Mouse (Mus musculus): ENCODE measurements around the gene Olfr613. TPM values are rescaled to one million over a fixed set of nuclear protein-coding genes. Genes with fewer than 3 reads are reported as not detected.
"Not testable (repeated sequence)": the region's sequence is repeated elsewhere in the genome, so short reads cannot be mapped to it uniquely, and the experiment has no call there.

The Olfr613 gene
- polyA plus RNA-seq (2012; rRNA removed) (not detected in 2 replicates), polyA plus RNA-seq (2014; fragmentation: Nextera tagmentation; extraction: Ambion mirVana) (not detected in 2 replicates)

DNA sequence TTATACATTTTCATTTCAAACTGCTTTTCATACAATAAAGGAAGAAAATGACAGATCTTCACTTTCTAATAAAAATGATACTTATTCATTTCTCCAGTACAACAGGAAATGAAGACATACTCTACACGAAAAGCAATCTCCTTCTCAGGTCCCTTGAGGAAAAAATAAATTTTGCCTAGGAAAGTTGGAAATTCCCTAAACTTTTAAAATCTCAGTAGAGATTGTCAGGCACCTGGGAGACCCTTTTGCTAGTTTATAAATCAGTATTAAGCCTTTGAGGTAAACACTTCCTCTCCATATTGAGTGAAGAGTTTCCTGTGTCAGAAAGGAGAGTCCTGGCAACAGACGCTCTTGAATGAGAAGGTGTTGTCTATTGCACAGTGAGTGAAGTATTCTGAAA, at the start of gene Olfr613:
Gene Olfr613, plus strand, starts transcription at position 301 of the 400 bp plus-strand sequence.
- Histone ChIP-seq H3K27ac (replicated peaks; ENCODE audit: low read depth, low read length) (no peak within 1 kb of the TSS), H3K4me3 (replicated peaks; ENCODE audit: low read length) (no peak within 1 kb of the TSS), H3K9me3 (ENCODE audit: control insufficient read depth, low read length) (no peaks in the 10 kb centered on the region), H3K4me1 (ENCODE audit: control insufficient read depth, insufficient read depth, low read length) (no peaks in the 10 kb centered on the region), H3K36me3 (ENCODE audit: control insufficient read depth, insufficient read depth, low read length) (no peaks in the 10 kb centered on the region), H3K4me2 (replicated peaks; ENCODE audit: low read depth, low read length, severe bottlenecking) (no peak within 1 kb of the TSS), H3K27me3 (ENCODE audit: control insufficient read depth, insufficient read depth, low read length) (no peaks in the 10 kb centered on the region), H3K9ac (ENCODE audit: low read depth, low read length, severe bottlenecking) (no peak within 1 kb of the TSS)
- no peak for ATAC-seq (ENCODE audit: low FRiP score, low read depth)
- no peak for DNase-seq (ENCODE audit: low spot score)
- TF ChIP-seq POLR2A (IDR thresholded peaks at IDR 0.05; ENCODE audit: borderline replicate concordance, extremely low read depth, insufficient read depth, insufficient read length) = no peak
- WGBS = 78% methylated on average over 2 of the region's 2 CpGs

DNA sequence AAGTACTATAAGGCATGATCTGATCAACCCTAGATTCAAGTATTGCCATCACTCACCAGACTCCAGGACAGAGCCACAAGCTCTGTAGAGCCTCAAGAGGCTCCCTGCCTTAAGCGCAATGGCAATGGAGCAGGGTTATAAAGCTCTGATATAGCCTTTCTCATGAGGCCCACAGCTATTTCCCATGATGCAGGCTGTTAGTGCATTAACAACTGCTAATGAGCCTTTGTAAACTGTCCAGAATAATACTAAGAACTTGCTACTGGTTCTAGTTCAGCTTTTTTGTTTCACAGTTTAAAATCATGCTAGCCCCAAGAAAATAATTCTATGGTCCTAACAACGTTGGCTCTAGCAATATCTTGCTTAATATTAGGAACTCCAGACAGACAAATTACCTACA, 35.9 kb upstream of the Olfr613 start, which contains the start of gene Olfr610:
Gene Olfr610, minus strand, starts transcription at position 101 of the 400 bp plus-strand sequence.
- Histone ChIP-seq H3K36me3 (ENCODE audit: control insufficient read depth, insufficient read depth, low read length) (no peaks in the 10 kb centered on the region), H3K4me1 (ENCODE audit: control insufficient read depth, insufficient read depth, low read length) (no peaks in the 10 kb centered on the region), H3K4me2 (replicated peaks; ENCODE audit: low read depth, low read length, severe bottlenecking) (no peak within 1 kb of the TSS), H3K27me3 (ENCODE audit: control insufficient read depth, insufficient read depth, low read length) (no peaks in the 10 kb centered on the region), H3K4me3 (replicated peaks; ENCODE audit: low read length) (no peak within 1 kb of the TSS), H3K9ac (ENCODE audit: low read depth, low read length, severe bottlenecking) (no peak within 1 kb of the TSS), H3K27ac (replicated peaks; ENCODE audit: low read depth, low read length) (no peak within 1 kb of the TSS), H3K9me3 (ENCODE audit: control insufficient read depth, low read length) (no peaks in the 10 kb centered on the region)
- no peak for DNase-seq (ENCODE audit: low spot score)
- ATAC-seq (ENCODE audit: low FRiP score, low read depth) = no peak
- no peak for TF ChIP-seq POLR2A (IDR thresholded peaks at IDR 0.05; ENCODE audit: borderline replicate concordance, extremely low read depth, insufficient read depth, insufficient read length)
- WGBS = 79% methylated on average over 2 of the region's 2 CpGs

DNA sequence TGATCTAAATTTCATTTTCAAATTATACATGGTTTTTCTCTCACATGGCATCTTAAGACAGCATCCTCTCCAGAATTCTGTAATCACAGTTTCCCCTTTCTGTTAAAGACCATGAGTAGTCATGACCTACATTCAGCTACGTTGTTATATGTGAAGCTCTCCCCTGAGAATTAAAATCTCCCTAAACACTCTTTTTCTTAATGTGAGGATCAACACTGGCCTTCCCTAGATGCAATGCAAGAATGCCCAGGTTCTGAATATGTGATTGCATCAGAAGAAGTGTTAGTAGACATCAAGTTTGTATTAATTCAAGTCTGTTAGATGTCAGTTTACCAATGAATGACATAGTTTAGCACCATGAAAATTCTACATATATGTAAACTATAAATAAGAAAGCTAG, 27.1 kb upstream of the Olfr613 start, which contains the start of gene Olfr611:
Gene Olfr611, minus strand, starts transcription at position 101 of the 400 bp plus-strand sequence.
- not testable (repeated sequence) for H3K4me3 ChIP-seq (replicated peaks; ENCODE audit: low read length); H3K27ac ChIP-seq (replicated peaks; ENCODE audit: low read depth, low read length); H3K9me3 ChIP-seq (ENCODE audit: control insufficient read depth, low read length); DNase-seq (ENCODE audit: low spot score); H3K27me3 ChIP-seq (ENCODE audit: control insufficient read depth, insufficient read depth, low read length); H3K9ac ChIP-seq (ENCODE audit: low read depth, low read length, severe bottlenecking); H3K36me3 ChIP-seq (ENCODE audit: control insufficient read depth, insufficient read depth, low read length); H3K4me1 ChIP-seq (ENCODE audit: control insufficient read depth, insufficient read depth, low read length); H3K4me2 ChIP-seq (replicated peaks; ENCODE audit: low read depth, low read length, severe bottlenecking); ATAC-seq (ENCODE audit: low FRiP score, low read depth)
- 74% methylated on average over 1 of the region's 1 CpGs for WGBS

DNA sequence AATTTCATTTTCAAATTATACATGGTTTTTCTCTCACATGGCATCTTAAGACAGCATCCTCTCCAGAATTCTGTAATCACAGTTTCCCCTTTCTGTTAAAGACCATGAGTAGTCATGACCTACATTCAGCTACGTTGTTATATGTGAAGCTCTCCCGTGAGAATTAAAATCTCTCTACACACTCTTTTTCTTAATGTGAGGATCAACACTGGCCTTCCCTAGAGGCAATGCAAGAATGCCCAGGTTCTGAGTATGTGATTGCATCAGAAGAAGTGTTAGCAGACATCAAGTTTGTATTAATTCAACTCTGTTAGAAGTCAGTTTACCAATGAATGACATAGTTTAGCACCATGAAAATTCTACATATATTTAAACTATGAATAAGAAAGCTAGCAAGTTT, 5.3 kb upstream of the Olfr613 start, which contains the start of gene Olfr612:
Gene Olfr612, minus strand, starts transcription at position 101 of the 400 bp plus-strand sequence.
- not testable (repeated sequence) for H3K4me2 ChIP-seq (replicated peaks; ENCODE audit: low read depth, low read length, severe bottlenecking)

DNA sequence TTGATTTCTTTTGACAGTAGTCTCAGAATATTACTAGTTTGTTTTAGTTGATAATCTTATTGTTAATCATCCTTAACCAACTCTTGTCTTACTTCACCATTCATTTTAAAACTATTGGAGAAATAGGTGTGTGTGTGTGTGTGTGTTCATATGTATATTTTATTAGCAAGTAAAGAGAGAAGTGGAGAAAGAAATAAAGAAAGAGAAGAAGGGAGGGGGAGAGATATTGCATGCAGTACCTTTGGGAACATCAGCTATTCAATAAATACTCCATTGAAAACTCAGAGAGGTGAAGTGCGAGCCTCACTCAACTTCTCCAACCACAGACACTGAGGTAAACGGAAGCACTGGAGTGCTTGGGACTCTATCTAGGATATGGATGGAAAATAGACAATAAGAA, 7.9 kb downstream of the Olfr613 start, which contains the start of gene Olfr615:
Gene Olfr615, plus strand, starts transcription at position 301 of the 400 bp plus-strand sequence.
- TF ChIP-seq POLR2A (IDR thresholded peaks at IDR 0.05; ENCODE audit: borderline replicate concordance, extremely low read depth, insufficient read depth, insufficient read length) = no peak
- no peaks in the 10 kb centered on the region for H3K27me3 ChIP-seq (ENCODE audit: control insufficient read depth, insufficient read depth, low read length)
- H3K9ac ChIP-seq (ENCODE audit: low read depth, low read length, severe bottlenecking) = no peak within 1 kb of the TSS
- WGBS = 79% methylated on average over 2 of the region's 2 CpGs
- H3K4me2 ChIP-seq (replicated peaks; ENCODE audit: low read depth, low read length, severe bottlenecking) = no peak within 1 kb of the TSS
- H3K4me3 ChIP-seq (replicated peaks; ENCODE audit: low read length) = no peak within 1 kb of the TSS
- ATAC-seq (ENCODE audit: low FRiP score, low read depth) (no peak), DNase-seq (ENCODE audit: low spot score) (no peak)
- no peaks in the 10 kb centered on the region for H3K9me3 ChIP-seq (ENCODE audit: control insufficient read depth, low read length)
- no peaks in the 10 kb centered on the region for H3K36me3 ChIP-seq (ENCODE audit: control insufficient read depth, insufficient read depth, low read length)
- no peak within 1 kb of the TSS for H3K27ac ChIP-seq (replicated peaks; ENCODE audit: low read depth, low read length)
- H3K4me1 ChIP-seq (ENCODE audit: control insufficient read depth, insufficient read depth, low read length) = no peaks in the 10 kb centered on the region

More for the DNA sequence above, 5.3 kb upstream of the Olfr613 start, which contains the start of gene Olfr612:
- not testable (repeated sequence) for H3K9ac ChIP-seq (ENCODE audit: low read depth, low read length, severe bottlenecking); ATAC-seq (ENCODE audit: low FRiP score, low read depth); H3K27ac ChIP-seq (replicated peaks; ENCODE audit: low read depth, low read length); H3K9me3 ChIP-seq (ENCODE audit: control insufficient read depth, low read length); H3K4me3 ChIP-seq (replicated peaks; ENCODE audit: low read length); H3K4me1 ChIP-seq (ENCODE audit: control insufficient read depth, insufficient read depth, low read length); H3K27me3 ChIP-seq (ENCODE audit: control insufficient read depth, insufficient read depth, low read length); H3K36me3 ChIP-seq (ENCODE audit: control insufficient read depth, insufficient read depth, low read length); DNase-seq (ENCODE audit: low spot score)
- WGBS = 78% methylated on average over 2 of the region's 2 CpGs

DNA sequence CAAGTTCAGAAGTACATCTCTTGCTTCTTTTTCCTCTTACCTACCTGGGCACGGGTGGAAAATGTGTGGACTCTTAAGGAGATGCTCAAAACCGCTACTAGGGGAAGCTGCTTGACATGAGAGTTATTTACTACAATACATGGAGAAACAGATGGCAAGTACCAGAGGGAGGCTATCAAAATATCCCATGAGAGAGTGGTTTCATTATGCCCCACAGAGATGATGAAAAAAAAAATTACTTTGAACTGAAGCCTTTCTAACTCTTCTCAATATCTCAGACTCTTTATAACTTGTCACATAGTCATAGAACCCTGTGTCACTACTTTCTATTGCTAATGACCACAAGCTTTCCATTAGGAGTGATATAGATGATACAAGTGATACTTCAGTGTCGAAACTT, 21.2 kb downstream of the Olfr613 start, which contains the start of gene Olfr616:
Gene Olfr616, minus strand, starts transcription at position 101 of the 400 bp plus-strand sequence.
- Histone ChIP-seq H3K27ac (replicated peaks; ENCODE audit: low read depth, low read length) (no peak within 1 kb of the TSS), H3K9me3 (ENCODE audit: control insufficient read depth, low read length) (no peaks in the 10 kb centered on the region), H3K36me3 (ENCODE audit: control insufficient read depth, insufficient read depth, low read length) (no peaks in the 10 kb centered on the region), H3K4me3 (replicated peaks; ENCODE audit: low read length) (no peak within 1 kb of the TSS), H3K4me1 (ENCODE audit: control insufficient read depth, insufficient read depth, low read length) (no peaks in the 10 kb centered on the region), H3K4me2 (replicated peaks; ENCODE audit: low read depth, low read length, severe bottlenecking) (no peak within 1 kb of the TSS), H3K9ac (ENCODE audit: low read depth, low read length, severe bottlenecking) (no peak within 1 kb of the TSS), H3K27me3 (ENCODE audit: control insufficient read depth, insufficient read depth, low read length) (no peaks in the 10 kb centered on the region)
- ATAC-seq (ENCODE audit: low FRiP score, low read depth) = no peak
- TF ChIP-seq POLR2A (IDR thresholded peaks at IDR 0.05; ENCODE audit: borderline replicate concordance, extremely low read depth, insufficient read depth, insufficient read length) = no peak
- WGBS = 70% methylated on average over 3 of the region's 3 CpGs
- DNase-seq (ENCODE audit: low spot score) = no peak

Measured in limb, embryonic 14.5 days (tissue).